Mouse (Mus musculus): ENCODE measurements around the gene Tram2.

The Tram2 gene

GRCm38 (mm10) chr1:21010282-21010800 lies 68.7 kb downstream of the Tram2 start:
- DNase-seq (ENCODE audit: low read depth, low spot score), result no peak

GRCm38 (mm10) chr1:21008891-21009290 lies 70.1 kb downstream of the Tram2 start:
- DNase-seq (ENCODE audit: low read depth, low spot score), result no peak

- no peak for DNase-seq (ENCODE audit: low read depth, low spot score)
Measured at GRCm38 (mm10) chr1:21007941-21008701, 70.9 kb downstream of the Tram2 start.

- no peak for DNase-seq (ENCODE audit: low read depth, low spot score)
Measured at GRCm38 (mm10) chr1:21006775-21007174, 72.3 kb downstream of the Tram2 start.

GRCm38 (mm10) chr1:21004596-21004995 lies 74.4 kb downstream of the Tram2 start:
- DNase-seq (ENCODE audit: low read depth, low spot score), result no peak

GRCm38 (mm10) chr1:21002246-21003142 lies 76.5 kb downstream of the Tram2 start:
- no peak for DNase-seq (ENCODE audit: low read depth, low spot score)

- DNase-seq (ENCODE audit: low read depth, low spot score), result no peak
Measured at GRCm38 (mm10) chr1:20997881-20998389, 81.1 kb downstream of the Tram2 start.

- no peak for DNase-seq (ENCODE audit: low read depth, low spot score)
Measured at GRCm38 (mm10) chr1:20997328-20997689, 81.7 kb downstream of the Tram2 start.

- no peak for DNase-seq (ENCODE audit: low read depth, low spot score)
Measured at GRCm38 (mm10) chr1:20996603-20997327, 82.3 kb downstream of the Tram2 start.

- no peak for DNase-seq (ENCODE audit: low read depth, low spot score)
Measured at GRCm38 (mm10) chr1:20995331-20995986, 83.6 kb downstream of the Tram2 start.

- no peak for DNase-seq (ENCODE audit: low read depth, low spot score)
Measured at GRCm38 (mm10) chr1:20994338-20994737, 84.7 kb downstream of the Tram2 start.

- no peak for DNase-seq (ENCODE audit: low read depth, low spot score)
Measured at GRCm38 (mm10) chr1:20993690-20994089, 85.3 kb downstream of the Tram2 start.

- no peak for DNase-seq (ENCODE audit: low read depth, low spot score)
Measured at GRCm38 (mm10) chr1:20989461-20990083, 89.5 kb downstream of the Tram2 start.

GRCm38 (mm10) chr1:20986378-20987056 lies 92.5 kb downstream of the Tram2 start:
- DNase-seq (ENCODE audit: low read depth, low spot score), result no peak

GRCm38 (mm10) chr1:20984582-20984981 lies 94.4 kb downstream of the Tram2 start:
- no peak for DNase-seq (ENCODE audit: low read depth, low spot score)

- DNase-seq (ENCODE audit: low read depth, low spot score), result no peak
Measured at GRCm38 (mm10) chr1:20984103-20984502, 94.9 kb downstream of the Tram2 start.

GRCm38 (mm10) chr1:20981764-20982163 lies 97.3 kb downstream of the Tram2 start:
- no peak for DNase-seq (ENCODE audit: low read depth, low spot score)

GRCm38 (mm10) chr1:20980553-20980952 lies 98.5 kb downstream of the Tram2 start:
- DNase-seq (ENCODE audit: low read depth, low spot score), result no peak

GRCm38 (mm10) chr1:20974341-20975135 lies 104.5 kb downstream of the Tram2 start:
- DNase-seq (ENCODE audit: low read depth, low spot score), result no peak
